Mouse (Mus musculus): ENCODE data around the gene Tnfaip8l1.

Tnfaip8l1 gene

DNA sequence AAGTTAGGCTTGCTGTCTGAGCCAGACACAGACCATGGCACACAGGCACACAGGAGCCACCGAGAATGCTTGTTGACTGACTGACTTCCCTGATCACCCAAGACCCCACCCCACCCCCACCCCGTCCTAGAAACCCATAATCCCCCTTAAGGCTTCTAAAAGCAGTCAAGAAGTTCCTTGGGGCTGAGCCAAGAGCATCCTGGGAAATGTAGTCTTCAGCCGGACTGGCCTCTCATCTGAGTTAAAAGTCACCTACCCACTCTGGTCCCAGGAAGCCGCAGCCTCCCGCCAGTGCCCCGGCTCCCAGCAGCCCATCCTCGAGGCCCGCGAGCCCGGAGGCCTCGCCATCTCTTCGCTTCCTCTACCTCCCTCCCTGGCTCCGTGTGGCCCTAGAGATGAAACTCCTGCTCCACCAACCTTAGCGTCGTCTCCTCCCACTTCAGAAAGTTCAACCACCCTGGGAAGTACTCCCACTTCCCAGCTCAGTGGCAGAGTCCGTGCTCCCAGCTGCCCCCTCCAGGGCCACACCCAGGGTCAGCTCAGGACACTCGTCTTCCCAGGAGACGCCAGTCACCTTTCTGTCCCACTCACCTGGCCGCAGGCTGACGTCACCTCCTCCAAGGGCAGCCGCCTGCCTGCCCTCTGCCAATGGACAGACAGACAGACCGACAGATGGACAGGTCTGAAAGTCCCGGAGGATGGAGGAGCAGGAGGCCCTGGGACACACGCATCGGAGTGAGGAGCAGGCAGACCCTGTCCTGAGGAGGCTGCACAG lies 24.3 kb upstream of the Tnfaip8l1 start:
- intact Hi-C loops (cut with DNase I): no loop called here

DNA sequence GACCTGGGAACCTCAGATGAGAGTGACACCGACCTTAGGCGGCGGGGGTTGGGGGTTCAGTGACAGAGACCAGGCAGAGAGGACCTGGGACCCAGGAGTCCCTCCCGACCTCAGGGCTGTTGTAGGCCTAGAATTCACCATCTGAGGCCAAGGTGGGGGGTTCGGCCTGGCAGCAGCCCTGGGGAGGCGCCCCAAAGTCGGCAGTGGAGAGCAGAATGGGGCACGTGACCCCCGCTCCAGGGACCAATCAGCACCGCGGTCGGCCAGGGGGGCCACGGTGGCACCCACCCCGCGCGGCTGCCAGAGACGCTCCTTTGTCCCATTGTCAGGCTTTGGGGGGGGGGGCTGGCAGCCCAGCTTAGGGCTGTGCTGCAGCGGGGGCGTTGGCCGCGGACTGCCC lies 22.9 kb upstream of the Tnfaip8l1 start:
- intact Hi-C loops (cut with DNase I): no loop called here

DNA sequence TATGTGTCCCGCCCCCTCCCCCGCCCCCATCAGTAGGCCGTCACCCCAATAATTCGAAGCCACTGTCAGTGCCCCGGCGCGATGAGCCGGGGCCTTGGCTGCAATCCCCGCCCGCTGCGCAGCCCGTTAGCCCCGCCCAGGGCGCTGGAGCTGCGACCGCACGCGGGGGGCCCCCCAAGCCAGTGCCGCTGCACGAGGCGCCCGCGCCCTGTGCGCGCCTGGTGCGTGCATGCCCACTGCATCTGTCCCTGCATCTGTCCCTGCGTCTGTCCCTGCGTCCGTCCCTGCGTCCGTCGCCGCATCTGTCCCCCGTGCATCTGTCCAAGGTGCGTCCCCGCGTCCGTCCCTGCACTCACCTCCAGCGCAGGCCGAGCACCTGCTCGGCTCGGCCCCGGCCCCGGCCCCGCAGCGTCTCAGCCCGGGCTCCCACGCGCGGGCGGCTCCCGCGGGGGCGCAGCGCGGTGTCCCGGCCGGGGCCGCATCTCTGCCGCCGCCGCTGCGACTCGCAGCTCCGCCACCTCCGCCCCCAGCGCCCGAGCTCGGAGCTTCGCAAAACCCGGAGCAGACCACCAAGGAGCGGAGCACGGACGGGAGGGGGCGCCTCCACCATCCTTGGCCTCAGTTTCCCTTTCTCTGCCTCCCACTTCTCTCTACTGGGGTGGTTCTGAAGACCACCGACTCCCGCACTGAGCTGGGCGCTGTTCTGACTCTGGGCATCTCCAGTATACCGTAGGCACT lies 22.2 kb upstream of the Tnfaip8l1 start, which contains the start of gene Sema6b:
TSS of gene Sema6b (minus strand) at position 486 of the 738 bp plus-strand sequence.
- intact Hi-C loops (cut with DNase I): no loop called here

DNA sequence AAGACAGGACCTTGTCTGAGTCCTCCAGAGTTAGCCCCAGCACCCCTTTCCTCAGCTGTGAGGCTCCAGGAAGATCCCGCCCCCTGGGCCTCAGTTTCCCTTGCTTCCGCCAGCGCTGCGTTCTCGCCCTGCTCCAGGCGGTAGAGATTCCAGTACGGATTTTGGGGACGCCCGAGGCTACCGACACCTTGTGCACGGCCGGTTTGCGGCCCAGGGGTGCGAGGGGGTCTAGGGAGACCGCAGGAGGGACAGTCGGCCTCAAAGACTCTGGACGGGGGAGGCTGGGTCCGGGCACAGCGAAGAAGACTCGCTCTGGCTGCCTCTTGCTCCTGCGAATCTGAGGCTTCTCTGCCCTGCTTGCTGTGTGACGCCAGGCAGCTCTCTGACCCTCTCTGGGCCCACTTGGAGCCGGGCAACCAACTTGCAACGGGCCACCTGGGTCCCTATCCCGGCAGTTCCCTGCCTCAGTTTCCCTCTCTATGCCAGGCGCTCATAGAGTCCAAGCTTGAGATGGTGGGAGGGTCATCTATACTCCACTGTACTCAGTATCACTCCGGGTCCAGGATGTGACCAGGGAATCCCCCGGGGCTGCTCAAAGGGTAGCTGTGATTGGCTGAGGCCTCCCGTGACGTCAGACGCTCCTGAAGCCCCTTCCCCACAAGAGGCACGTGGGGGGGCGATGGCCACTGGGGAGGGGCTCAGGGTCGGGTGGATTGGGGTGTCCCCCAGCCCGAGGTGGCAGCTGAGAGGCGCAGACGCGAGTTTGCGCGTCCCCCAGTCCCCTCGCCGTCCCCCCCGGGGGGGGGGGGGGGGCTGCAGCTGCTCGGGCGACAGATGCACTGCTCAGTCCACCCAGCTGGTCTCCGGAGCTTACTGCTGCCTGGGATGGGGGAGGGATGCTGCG lies 20.3 kb upstream of the Tnfaip8l1 start:
- intact Hi-C loops (cut with DNase I): no loop called here

DNA sequence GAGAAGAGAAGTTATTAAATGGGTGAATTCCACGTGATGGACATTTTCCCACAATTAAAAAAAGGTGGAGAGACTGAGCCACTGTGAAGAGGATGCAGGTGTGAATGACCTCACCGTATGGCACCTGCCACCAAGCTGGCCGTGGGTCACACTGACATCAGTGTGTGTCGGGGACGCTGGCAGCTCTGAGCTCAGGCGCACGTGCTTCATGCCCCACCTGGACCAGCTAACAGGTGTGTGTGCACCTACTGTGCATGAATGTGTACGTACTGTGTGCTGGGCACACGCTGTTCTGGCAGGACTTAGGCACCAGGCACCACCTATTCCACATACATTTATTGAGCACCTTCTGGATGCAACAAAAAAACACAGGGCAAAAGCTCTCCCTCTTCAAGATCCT lies 17.7 kb upstream of the Tnfaip8l1 start:
- intact Hi-C loops (cut with DNase I): no loop called here

DNA sequence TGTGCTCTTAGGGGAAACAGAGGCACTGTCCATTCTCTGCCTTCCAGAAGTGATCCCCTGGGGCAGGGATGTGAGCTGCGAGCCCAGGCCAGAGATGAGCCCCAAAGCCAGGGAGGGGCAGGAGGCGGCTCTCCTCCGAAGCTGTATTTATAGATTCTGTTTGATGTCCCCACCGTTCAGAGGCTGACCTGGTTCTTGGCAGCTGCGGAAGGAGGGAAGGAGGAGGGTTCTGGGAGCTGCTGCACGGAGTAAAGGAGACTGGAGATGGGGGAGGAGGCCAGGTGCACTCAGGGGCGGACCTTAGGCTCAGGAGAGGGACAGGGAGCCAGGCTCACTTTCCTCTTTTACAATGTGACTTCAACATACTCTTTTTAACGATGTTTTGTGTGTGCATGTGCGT lies 16.1 kb upstream of the Tnfaip8l1 start:
- intact Hi-C loops (cut with DNase I): no loop called here

DNA sequence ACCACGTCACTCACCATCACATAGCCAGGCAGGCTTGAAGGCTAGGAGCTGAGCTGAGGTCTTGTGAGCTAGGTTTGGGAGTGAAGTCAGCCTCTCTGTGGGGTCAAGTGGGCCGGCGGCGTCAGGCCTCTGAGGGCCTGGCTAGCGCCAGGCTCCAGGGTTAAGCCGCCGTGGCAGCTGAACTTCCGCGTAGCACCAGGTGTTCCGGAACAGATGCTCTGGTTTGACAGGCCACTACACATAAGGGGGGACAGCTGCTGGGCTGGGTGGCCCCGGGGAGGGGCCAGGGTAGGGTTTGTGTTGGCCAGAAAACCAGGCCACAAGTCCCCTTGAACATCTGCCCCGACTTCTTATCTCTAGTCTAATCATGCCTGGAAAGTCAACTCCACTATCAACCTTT lies 14.9 kb upstream of the Tnfaip8l1 start:
- intact Hi-C loops (cut with DNase I): no loop called here

DNA sequence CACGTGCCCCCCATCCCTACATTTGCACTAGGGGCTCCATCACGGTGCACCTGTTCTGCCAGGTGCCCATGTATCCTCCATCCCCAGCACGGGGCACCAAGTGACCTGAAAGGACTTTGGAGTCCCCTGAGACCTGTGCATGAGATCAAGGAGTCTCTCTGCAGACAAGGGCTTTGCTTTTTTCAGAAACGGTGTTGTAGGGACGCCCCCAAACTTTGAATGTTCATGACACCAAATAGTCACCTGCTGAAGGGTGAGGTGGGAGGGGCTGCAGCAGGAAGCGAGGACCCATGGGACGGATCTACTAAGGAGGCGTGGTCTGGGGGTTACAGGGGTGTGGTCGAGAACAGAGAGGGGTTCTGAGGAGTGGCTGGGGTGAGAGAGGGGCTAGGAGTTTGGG lies 14.0 kb upstream of the Tnfaip8l1 start:
- intact Hi-C loops (cut with DNase I): no loop called here

DNA sequence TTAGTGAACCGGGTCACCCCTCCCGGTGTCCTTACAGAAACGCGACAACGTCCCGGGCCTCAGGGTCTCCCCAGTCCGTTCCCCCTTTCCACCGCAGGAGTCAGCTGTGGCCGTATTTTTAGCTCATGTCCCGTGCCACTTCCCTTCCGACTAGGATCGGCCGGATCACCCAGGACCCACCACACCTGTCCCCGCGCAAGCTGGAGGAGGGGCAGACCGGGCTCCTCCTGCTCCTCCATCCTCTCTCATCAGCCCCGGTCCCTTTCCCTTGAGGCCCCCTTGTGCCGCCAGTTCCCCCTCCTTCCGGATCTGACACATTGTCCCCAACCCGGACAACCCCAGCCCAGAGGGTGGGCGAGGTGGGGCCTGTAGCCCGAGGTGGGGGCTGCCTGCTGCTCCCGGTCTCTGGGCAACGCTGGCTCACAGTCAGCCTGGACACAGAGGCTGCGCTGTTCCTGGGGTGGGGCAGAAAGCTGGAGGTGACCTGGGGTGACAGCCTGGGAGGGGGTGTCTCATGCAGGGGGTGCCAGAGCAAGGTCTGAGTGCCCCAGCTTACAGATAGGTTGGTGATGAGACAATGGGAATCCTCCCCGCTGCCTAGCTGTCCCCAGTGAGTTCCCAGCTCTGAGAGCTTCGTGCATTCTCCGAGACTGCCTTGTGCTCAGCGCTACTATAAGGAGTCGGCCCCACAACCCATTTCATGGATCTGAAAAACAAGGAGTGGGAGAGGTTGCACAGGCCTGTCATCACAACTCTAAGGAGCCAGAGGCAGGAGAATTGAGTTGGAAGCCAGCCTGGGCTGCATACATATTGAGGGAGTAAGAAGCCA lies 13.3 kb upstream of the Tnfaip8l1 start:
- intact Hi-C loops (cut with DNase I): no loop called here

DNA sequence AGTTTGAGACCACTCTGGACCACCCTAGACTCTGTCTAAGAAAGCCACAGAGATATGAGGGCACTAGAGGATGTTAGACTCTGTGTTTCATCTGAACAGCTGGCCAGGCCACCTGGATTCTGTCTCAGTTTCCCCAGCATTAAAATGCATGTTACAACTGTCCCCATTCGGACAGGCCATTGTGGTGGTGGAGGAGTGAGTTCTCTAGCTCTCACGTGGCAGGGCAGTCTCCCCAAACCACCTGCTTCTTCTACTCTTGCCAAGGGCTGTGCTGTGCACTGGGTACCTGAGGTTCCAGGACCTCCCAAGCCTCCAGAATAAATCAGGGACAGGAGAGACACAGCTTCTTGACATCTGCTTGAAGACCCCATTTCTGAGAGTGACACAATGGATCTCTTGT lies 12.4 kb upstream of the Tnfaip8l1 start:
- intact Hi-C loops (cut with DNase I): no loop called here

DNA sequence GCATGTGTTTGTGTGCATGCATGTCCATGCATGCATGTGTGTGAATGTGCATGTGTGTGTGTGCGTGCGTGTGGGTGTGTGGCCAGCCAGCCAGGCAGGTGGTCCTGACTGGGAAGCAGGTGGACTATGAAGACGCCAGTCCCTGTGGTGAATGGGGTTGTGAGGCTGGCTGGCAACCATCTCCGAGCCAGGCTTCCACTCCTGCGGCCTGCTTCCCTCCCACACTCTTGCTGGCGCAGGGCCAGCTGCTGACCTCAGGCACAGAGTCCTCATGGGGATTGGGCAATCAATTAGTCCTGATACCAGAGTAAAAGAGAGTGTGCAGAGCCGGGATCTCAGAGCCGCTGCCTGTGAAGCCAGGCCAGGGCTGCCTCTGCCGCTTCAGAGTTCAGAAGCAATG lies 8.6 kb upstream of the Tnfaip8l1 start:
- intact Hi-C loops (cut with DNase I): no loop called here

DNA sequence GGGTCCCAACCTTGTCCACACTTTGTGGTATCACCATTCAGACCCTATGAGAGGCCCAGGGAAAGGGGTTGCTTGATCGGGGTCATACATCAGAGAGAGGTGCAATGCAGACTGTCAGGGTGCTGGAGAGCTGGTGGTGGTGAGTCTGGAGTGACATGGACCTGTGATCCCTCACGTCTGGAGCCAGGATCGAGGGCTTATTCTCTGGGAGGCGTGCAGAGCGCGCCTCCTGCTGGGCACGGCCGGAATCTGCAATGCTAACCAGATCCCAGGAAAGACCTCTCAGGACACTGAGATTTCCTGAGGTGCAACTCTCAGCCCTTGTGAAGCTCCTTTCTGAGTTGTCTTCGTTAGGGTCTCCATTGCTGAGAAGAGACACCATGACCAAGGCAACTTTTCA lies 2.5 kb upstream of the Tnfaip8l1 start:
- intact Hi-C loops (cut with DNase I): loop anchor here (2.0 kb wide), 1 partner anchor 27 kb away; no protein-coding TSS in a partner anchor

DNA sequence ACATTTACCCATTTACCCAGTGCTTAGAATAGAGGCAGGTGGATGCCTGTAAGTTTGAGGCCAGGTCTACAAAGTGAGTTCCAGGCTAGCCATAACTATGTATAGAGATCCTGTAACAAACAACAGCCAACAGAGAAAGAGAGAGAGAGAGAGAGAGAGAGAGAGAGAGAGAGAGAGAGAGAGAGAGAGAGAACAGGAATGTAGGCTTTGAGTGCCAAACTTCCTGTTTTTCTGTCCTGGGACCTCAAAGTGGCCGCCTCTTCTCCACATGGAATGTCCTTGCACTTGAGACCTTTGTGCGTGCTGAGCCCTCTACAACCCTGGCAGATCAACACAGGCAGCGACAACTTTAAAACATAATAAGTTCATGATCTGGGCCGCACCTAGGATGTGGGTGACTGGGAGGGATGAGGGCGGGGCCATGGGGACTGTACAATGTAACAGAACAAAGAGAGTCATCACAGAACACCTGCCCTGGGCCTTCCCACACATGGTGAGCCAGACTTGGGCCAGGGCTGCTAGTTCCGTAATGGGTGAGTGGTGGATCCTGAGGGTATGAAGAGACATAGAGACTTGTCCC lies 1.3 kb downstream of the Tnfaip8l1 start:
- intact Hi-C loops (cut with DNase I): no loop called here

DNA sequence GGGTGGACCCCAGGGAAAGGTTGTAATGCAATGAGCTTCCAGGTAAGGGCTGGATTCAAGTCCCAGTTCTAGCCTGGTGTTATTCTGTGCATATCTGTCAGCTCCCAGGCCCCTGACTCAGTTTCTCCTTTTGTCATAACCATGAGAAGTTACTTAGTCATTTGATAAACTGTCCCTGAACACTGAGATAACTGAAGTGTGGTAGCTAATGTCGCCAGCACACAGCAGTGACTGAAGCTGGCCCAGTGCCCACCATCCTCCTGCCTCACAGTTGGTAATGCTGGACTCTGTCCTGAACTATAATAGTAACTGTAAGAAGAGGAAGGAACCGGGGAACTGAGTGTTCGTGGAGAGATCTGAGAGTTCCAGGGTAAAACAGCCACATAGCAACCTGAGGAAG lies 2.2 kb downstream of the Tnfaip8l1 start:
- intact Hi-C loops (cut with DNase I): no loop called here

DNA sequence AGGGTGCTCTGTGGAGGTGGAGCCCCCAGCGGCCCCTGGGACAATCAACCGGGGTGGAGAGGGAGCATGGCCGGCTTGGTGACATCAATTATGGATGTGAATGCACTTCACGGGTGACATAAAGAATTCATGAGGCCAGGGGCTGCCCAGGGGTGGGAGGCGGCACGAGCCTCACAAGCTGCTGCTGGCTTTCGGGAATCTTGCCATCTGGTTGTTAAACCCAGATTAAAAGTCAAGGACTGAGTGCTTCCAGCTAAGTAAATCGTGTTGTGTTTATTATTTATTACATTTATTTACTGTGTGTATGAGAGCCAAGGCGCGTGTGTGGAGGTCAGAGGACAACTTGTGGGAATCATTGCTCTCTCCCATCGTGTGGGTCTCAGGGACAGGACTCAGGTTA lies 3.4 kb downstream of the Tnfaip8l1 start:
- intact Hi-C loops (cut with DNase I): no loop called here

DNA sequence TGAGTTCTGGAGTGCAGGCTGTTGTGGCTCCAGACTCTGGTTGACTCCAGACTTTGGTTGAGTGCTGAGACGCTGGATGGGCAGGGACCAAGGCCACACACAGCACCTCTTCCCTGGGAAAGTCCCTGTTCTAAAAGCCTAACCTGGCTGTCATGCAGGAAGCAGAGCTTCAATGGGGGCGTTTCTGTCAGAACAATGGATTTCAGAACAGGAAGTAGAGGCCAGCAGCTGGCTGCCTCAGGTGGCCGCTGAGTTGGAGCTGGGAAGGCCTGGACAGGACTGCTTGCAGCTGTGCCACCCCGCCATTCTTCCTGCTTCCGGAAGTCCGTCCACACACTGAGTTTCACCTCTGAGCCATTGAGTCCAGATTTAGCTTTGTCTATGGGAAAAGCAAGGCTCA lies 7.6 kb downstream of the Tnfaip8l1 start:
- intact Hi-C loops (cut with DNase I): no loop called here

DNA sequence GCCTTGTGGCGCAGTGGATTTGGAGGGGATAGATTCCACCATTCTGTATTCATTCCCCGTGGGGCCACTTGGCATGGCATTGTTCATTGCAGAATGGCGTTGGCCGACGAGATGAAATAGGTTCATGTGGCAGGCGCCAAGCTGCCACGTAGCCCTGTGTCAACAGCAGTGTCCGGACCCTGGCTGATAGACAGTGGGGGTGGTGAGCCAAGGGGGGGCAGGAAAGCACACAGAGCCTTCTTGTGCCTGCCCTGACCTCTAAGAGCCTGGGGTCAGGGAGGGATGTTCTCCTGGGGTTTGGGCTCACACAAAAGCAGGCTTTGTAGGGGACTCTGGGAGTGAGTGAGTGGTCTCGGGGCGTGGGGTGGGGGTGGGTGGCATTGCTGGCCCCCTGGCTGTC lies 8.4 kb downstream of the Tnfaip8l1 start:
- intact Hi-C loops (cut with DNase I): no loop called here

DNA sequence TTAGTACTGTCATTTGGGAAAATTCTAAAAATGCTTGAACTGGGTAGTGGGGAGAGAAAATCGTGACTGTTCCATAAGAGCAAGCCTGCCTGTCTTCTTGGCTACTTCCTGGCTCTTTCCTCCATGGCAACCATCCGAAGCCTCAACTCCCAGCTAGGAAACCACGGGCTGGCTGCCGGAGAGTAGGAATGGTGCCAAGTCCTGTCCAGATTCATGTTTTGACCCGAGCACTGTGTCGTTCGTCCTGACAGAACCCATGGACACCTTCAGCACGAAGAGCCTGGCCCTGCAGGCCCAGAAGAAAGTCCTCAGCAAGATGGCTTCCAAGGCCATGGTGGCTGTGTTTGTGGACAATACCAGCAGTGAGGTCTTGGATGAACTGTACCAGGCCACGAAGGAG lies 9.2 kb downstream of the Tnfaip8l1 start:
- intact Hi-C loops (cut with DNase I): no loop called here

DNA sequence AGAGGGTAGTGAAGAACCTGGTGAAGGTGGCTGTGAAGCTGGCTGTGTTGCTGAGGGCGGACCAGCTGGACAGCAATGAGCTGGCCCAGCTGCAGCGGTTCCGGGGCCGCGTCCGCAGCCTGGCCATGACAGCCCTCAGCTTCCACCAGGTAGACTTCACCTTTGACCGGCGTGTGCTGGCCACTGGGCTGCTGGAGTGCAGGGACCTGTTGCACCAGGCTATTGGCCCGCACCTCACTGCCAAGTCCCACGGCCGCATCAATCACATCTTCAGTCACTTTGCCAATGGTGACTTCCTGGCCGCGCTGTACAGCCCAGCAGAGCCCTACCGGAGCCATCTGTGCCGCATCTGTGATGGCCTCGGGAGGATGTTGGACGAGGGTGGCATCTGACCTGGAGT lies 9.6 kb downstream of the Tnfaip8l1 start:
- intact Hi-C loops (cut with DNase I): no loop called here

DNA sequence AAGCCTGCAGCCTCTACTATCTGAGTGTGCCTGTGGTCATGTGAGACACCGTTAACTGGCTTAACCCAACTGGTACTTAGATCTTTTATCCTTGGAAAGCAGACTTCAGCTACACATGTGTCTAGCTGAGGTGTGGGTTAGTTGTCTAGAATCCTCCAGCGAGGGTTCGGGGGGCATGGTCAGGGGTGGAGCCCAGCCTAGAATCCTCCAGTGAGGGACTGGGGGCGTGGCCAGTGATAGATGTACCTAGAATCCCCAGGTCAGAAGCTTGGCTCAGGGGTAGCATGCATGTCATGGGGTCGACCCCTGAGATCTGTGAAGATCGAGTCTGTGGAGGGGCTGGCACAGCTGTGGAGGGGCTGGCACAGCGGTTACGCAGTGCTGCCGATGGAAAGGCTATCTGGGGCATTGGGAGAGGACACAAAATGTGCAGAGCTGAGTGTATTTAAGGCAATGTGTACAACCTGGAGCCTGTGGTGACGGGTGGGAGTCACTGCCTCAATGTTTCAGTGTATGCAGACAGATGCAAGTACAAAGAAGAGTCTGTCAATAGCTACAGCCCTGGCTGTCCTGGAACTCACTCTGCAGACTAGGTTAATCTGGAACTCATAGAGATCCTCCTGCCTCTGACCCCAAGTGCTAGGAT lies 11.2 kb downstream of the Tnfaip8l1 start:
- intact Hi-C loops (cut with DNase I): no loop called here
